Mouse (Mus musculus): Measurements from ENCODE around the gene Ambra1.

- TF ChIP-seq CTCF (IDR thresholded peaks at IDR 0.05) (no peak), POLR2A (IDR thresholded peaks at IDR 0.05; ENCODE audit: insufficient read depth, low read depth, low read length) (no peak)
These were observed 187.2 kb downstream of the Ambra1 start for GRCm38 (mm10) chr2:91917096-91917495.

Measured in heart, adult 2 months (tissue).